Mouse (Mus musculus) adrenal gland, postnatal 14 days (tissue): ENCODE measurements around the gene Tff3. TPM values are rescaled to one million over a fixed set of nuclear protein-coding genes. Genes with fewer than 3 reads are reported as not detected.

Experiments
- total RNA-seq: library from RNA; stranded (reverse); gene quantifications from 2 replicates; pipeline ENCODE4 v1.2.3, GENCODE M21; 2021

Tff3 gene
- total RNA-seq, 1 experiment from 2014 or later, result 0.78 TPM

Other genes with a start within 250 kb of the Tff3 start
- gene Glp1r, start 227.8 kb downstream of the Tff3 start, total RNA-seq, result 0.19 and 0.26 TPM in 2 replicates
- 0.11 and 0.63 TPM in 2 replicates for gene Umodl1, start 175.0 kb downstream of the Tff3 start, total RNA-seq
- 11.7 and 21.9 TPM in 2 replicates for gene Abcg1, start 72.0 kb downstream of the Tff3 start, total RNA-seq
- not detected in 2 replicates for gene Tff2, start 14.6 kb upstream of the Tff3 start, total RNA-seq
- not detected in 2 replicates for gene Tff1, start 35.6 kb upstream of the Tff3 start, total RNA-seq
- gene Tmprss3, start 69.3 kb upstream of the Tff3 start, total RNA-seq, result 0.11 TPM in 1 of 2 replicates, not detected in the other
- gene Ubash3a, start 78.2 kb upstream of the Tff3 start, total RNA-seq, result 0.63 and 3.1 TPM in 2 replicates
- gene Rsph1, start 147.7 kb upstream of the Tff3 start, total RNA-seq, result 6.4 and 6.7 TPM in 2 replicates
- 6.7 and 13.3 TPM in 2 replicates for gene Slc37a1, start 157.1 kb upstream of the Tff3 start, total RNA-seq